Mouse (Mus musculus) testis, adult 10 weeks (tissue): ENCODE results near the gene Taf1a. TPM values are rescaled to one million over a fixed set of nuclear protein-coding genes. Genes with fewer than 3 reads are reported as not detected.

Experiments used
- polyA plus RNA-seq: library from polyadenylated mRNA; stranded (reverse); fragments of 350-450 nt; fragmentation: Illumina TruSeq; extraction: RNeasy Lipid Tissue Mini Kit (QIAGEN cat#74804); gene quantifications from one replicate; pipeline ENCODE4 v1.2.3, GENCODE M21; 2014; ENCODE audit warnings: low read depth, low replicate concordance

Gene Taf1a
- 18.7 TPM for polyA plus RNA-seq

DNA sequence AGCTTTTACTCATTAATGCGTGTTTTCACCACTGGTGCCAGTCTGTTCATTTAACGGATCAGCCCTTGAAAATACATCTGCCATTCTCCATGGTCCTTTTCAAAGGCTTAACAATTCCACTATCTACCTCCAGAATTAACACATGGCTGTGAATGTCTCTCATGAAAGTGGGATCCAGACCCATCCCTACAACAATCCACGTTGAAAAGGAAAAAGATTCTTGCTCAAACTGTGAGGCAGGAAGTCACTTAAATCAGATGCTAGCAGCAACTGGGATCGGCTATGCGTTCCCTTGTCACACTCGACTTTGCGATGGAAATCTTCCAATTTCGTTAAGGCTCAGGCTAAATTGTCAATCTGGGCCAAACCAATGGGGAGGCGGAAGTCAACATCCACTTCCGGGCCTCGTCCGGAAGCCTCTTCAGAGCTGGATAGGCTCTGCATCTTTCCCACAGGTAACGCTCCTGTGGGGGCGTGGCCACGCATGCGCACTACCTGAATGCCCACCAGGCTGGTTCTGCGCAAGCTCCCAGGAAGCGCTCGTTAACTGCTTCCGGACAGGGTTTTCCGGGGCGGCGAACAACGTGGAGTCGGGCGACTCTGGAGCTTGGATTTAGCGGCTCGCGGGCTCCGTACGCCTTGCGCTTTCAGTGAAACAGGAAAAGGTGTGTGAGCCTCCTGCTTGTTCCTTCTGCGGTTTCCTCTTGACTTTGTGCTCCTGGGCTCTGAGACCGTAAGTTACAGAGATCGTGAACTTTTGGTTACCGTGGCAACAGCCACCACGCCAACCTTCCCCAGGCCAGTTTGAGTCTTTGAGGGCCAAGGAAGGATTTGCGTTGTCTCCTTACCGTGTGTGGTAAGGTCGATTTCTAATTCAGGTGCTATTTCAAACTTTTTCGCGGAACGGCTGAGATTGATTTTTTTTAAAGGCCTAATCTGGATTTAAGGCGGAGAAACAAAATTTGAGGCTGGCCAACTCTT, at the start of gene Taf1a:
Gene Taf1a (plus strand): TSS at position 556 of the 981 bp plus-strand sequence.

DNA sequence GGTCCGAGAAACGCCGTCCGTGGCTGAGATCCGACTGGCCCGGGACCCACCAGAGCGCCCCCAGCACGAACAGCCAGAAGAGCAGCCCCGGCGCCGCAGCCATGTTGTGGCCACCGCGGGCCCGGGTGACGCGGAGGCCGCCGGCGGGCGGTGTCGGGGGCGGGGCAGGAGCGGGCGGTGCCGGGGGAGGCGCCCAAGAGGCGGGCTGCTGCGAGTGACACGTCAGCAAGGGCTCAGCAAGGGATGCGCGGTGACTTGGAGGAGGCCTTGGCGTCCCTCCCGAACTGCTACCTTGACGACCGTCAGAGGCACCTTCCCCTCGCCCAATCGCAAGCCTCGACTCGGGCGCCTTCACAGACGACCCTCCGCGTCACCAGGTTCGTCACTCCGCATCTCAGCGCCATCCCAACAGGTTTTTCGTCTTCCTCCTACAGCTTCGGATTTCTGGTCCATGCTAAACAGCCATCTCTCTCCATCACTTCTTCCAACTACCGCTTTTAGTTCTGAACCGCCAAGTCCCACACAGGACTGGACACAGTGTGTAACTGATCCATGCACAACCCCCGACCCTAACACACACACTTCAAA, 19.3 kb upstream of the Taf1a start, which contains the start of gene Mia3:
Gene Mia3 (minus strand): TSS at position 127 of the 588 bp plus-strand sequence.

DNA sequence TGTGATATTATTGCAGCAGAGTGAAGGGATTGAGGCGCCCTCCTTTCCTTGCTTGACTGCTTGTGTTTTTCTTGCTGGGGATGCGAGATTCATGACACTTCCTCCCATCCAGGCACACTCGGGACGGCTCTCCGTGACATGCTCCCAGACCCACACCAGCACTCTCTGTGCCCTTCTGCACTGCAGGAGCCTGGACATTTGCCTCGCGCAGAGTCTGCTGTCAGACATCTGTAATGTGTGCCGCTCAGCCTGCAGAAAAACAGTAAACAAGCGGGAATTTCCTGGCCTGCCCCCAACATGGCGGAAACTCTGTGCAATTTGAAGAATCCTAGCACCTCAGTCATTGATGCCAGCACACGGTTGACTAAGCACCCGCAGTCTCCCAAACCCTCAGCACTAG, 29.1 kb downstream of the Taf1a start, which contains the start of gene Hhipl2:
Gene Hhipl2 (plus strand): TSS at position 343 of the 400 bp plus-strand sequence.

Other genes starting within 250 kb of the Taf1a start
- gene Disp1, start 167.5 kb upstream of the Taf1a start, polyA plus RNA-seq, result 1.2 TPM
- gene Aida, start 92.4 kb upstream of the Taf1a start, polyA plus RNA-seq, result 76.3 TPM
- 36.0 TPM for gene Brox, start 91.7 kb upstream of the Taf1a start, polyA plus RNA-seq
- 169 TPM for gene Mia3, start 19.4 kb upstream of the Taf1a start, polyA plus RNA-seq
- gene Hhipl2, start 29.2 kb downstream of the Taf1a start, polyA plus RNA-seq, result 1.1 TPM